Mouse (Mus musculus) C3H10T1/2 (cell line): Measurements from ENCODE around the gene Filip1. TPM values are rescaled to one million over a fixed set of nuclear protein-coding genes. Genes with fewer than 3 reads are reported as not detected.

Experiments used
- polyA plus RNA-seq, 2 experiments: library from polyadenylated mRNA; unstranded; fragments of >200 nt; fragmentation: generic; extraction: Trizol; gene quantifications; one replicate each; pipeline ENCODE4 v1.2.1; 2012; ENCODE audit warnings: missing spikeins in 2 of 2

Filip1 gene
- polyA plus RNA-seq, result not detected

GRCm38 (mm10) chr9:80012751-80013150 lies at the start of gene Filip1:
TSS of gene Filip1 (minus strand) at chr9:80012851.

GRCm38 (mm10) chr9:79792841-79793835 lies 219.5 kb downstream of the Filip1 start, which contains the start of gene Tmem30a:
TSS of gene Tmem30a (minus strand) at chr9:79793507.

Other genes with a start within 250 kb of the Filip1 start
- 10 to 100 TPM in 1 of 2 experiments, 1 to 10 TPM in 1; 1.0 to 10.4 TPM for gene Tmem30a, start 219.3 kb downstream of the Filip1 start, polyA plus RNA-seq
- 10 to 100 TPM in 1 of 2 experiments, 1 to 10 TPM in 1; 1.5 to 13.4 TPM for gene Senp6, start 54.1 kb upstream of the Filip1 start, polyA plus RNA-seq
- 1 to 10 TPM in 1 of 2 experiments, under 1 TPM in 1; 0.68 to 4.9 TPM for gene Myo6, start 152.2 kb upstream of the Filip1 start, polyA plus RNA-seq